Mouse (Mus musculus) ES-Bruce4 (cell line): ENCODE results near the gene Ier5l. TPM values are rescaled to one million over a fixed set of nuclear protein-coding genes. Genes with fewer than 3 reads are reported as not detected.

Source experiments
- H3K27ac ChIP-seq: 2 replicates; pipeline ENCODE4 v1.5.1; 2012; ENCODE audit warnings: low read length, inconsistent platforms; ENCODE audit not compliant: insufficient read depth
- H3K27me3 ChIP-seq: 2 replicates; pipeline ENCODE4 v1.6.1; 2012; ENCODE audit warnings: mild to moderate bottlenecking, low read length, inconsistent platforms; ENCODE audit not compliant: control insufficient read depth, poor library complexity, insufficient read depth, severe bottlenecking
- H3K36me3 ChIP-seq: 2 replicates; pipeline ENCODE4 v1.6.1; 2012; ENCODE audit warnings: inconsistent platforms, mild to moderate bottlenecking, low read length, moderate library complexity; ENCODE audit not compliant: control insufficient read depth, poor library complexity, insufficient read depth, severe bottlenecking
- H3K4me1 ChIP-seq: one replicate; pipeline ENCODE4 v1.8.1; 2011; ENCODE audit warnings: low read length; ENCODE audit not compliant: control insufficient read depth, insufficient read depth
- H3K4me3 ChIP-seq: 2 replicates; pipeline ENCODE4 v1.5.1; 2011; ENCODE audit warnings: low read depth, mild to moderate bottlenecking, low read length
- H3K9ac ChIP-seq: 2 replicates; pipeline ENCODE4 v1.6.1; 2012; ENCODE audit warnings: low read depth, mild to moderate bottlenecking, inconsistent platforms; ENCODE audit not compliant: poor library complexity, severe bottlenecking
- H3K9me3 ChIP-seq: replicated peaks from 2 replicates; pipeline ENCODE4 v1.6.1; 2012; ENCODE audit warnings: mild to moderate bottlenecking, low read length, inconsistent platforms; ENCODE audit not compliant: control insufficient read depth, poor library complexity, insufficient read depth, severe bottlenecking
- CTCF ChIP-seq: IDR thresholded peaks from one replicate; pipeline ENCODE4 v1.8.1; 2011; ENCODE audit warnings: low read depth, low read length
- EP300 ChIP-seq: IDR thresholded peaks from 2 replicates; pipeline ENCODE4 v1.6.1; 2011; ENCODE audit warnings: low read depth, low read length; ENCODE audit not compliant: insufficient read depth
- POLR2A ChIP-seq: IDR thresholded peaks from one replicate; pipeline ENCODE4 v1.8.1; 2011; ENCODE audit warnings: low read length; ENCODE audit not compliant: insufficient read depth
- polyA plus RNA-seq: library from polyadenylated mRNA; stranded (reverse); fragments of >200 nt; gene quantifications from 2 replicates; pipeline ENCODE4 v1.2.4, GENCODE M21; 2011; ENCODE audit warnings: low read depth; ENCODE audit not compliant: missing spikeins, insufficient read depth, insufficient read length

The Ier5l gene
- polyA plus RNA-seq, 1 experiment: 5.3 TPM

- H3K36me3 ChIP-seq: no peaks in the 10 kb centered on the region
- TF ChIP-seq POLR2A (no peak), EP300 (no peak), CTCF (no peak)
Observed at GRCm38 (mm10) chr2:30451525-30451924, 22.5 kb downstream of the Ier5l start.

GRCm38 (mm10) chr2:30450530-30450929 lies 23.5 kb downstream of the Ier5l start:
- no peak overlapping the region for H3K4me3 ChIP-seq
- no peaks in the 10 kb centered on the region for H3K27me3 ChIP-seq
- no peak overlapping the region for H3K9ac ChIP-seq
- peaks cover 18% of the 10 kb centered on the region for H3K4me1 ChIP-seq
- no peaks in the 10 kb centered on the region for H3K36me3 ChIP-seq
- TF ChIP-seq EP300 (no peak), CTCF (peak; percentile 4), POLR2A (no peak)
- no peak overlapping the region for H3K27ac ChIP-seq
- no peaks in the 10 kb centered on the region for H3K9me3 ChIP-seq

More at GRCm38 (mm10) chr2:30451525-30451924, 22.5 kb downstream of the Ier5l start:
- no peaks in the 10 kb centered on the region for H3K27me3 ChIP-seq
- no peak overlapping the region for H3K4me3 ChIP-seq
- H3K9me3 ChIP-seq: no peaks in the 10 kb centered on the region
- H3K9ac ChIP-seq: no peak overlapping the region
- H3K27ac ChIP-seq: no peak overlapping the region
- H3K4me1 ChIP-seq: peaks cover 8% of the 10 kb centered on the region

GRCm38 (mm10) chr2:30448371-30448770 lies 25.6 kb downstream of the Ier5l start:
- Histone ChIP-seq H3K27me3 (no peaks in the 10 kb centered on the region), H3K4me1 (peaks cover 20% of the 10 kb centered on the region), H3K36me3 (peaks cover 10% of the 10 kb centered on the region), H3K4me3 (no peak overlapping the region), H3K9ac (no peak overlapping the region), H3K9me3 (no peaks in the 10 kb centered on the region), H3K27ac (no peak overlapping the region)
- TF ChIP-seq EP300: no peak
- TF ChIP-seq CTCF: no peak
- no peak for TF ChIP-seq POLR2A

GRCm38 (mm10) chr2:30446891-30447826 lies 26.9 kb downstream of the Ier5l start:
- H3K27me3 ChIP-seq: no peaks in the 10 kb centered on the region
- H3K4me1 ChIP-seq: peaks cover 20% of the 10 kb centered on the region
- peaks cover 13% of the 10 kb centered on the region for H3K36me3 ChIP-seq
- H3K4me3 ChIP-seq: no peak overlapping the region
- no peak for TF ChIP-seq CTCF
- no peak for TF ChIP-seq POLR2A
- H3K27ac ChIP-seq: no peak overlapping the region
- H3K9ac ChIP-seq: 0 out of 2 replicates have a peak overlapping the region, but pooled peaks have one; percentile 20
- H3K9me3 ChIP-seq: no peaks in the 10 kb centered on the region

GRCm38 (mm10) chr2:30445312-30445711 lies 28.7 kb downstream of the Ier5l start:
- Histone ChIP-seq H3K27ac (peak overlapping the region; percentile 83), H3K9ac (no peak overlapping the region), H3K4me3 (no peak overlapping the region), H3K27me3 (no peaks in the 10 kb centered on the region), H3K36me3 (peaks cover 13% of the 10 kb centered on the region), H3K4me1 (peaks cover 18% of the 10 kb centered on the region), H3K9me3 (no peaks in the 10 kb centered on the region)
- TF ChIP-seq EP300 (peak; percentile 99), CTCF (no peak)

GRCm38 (mm10) chr2:30444450-30444849 lies 29.6 kb downstream of the Ier5l start:
- Histone ChIP-seq H3K27ac (peak overlapping the region; percentile 65), H3K36me3 (peaks cover 13% of the 10 kb centered on the region), H3K9me3 (no peaks in the 10 kb centered on the region), H3K27me3 (no peaks in the 10 kb centered on the region), H3K4me1 (peaks cover 18% of the 10 kb centered on the region), H3K9ac (no peak overlapping the region), H3K4me3 (no peak overlapping the region)
- no peak for TF ChIP-seq EP300
- TF ChIP-seq POLR2A: no peak
- no peak for TF ChIP-seq CTCF
